Mouse (Mus musculus) neural tube, embryonic 10.5 days (tissue): ENCODE measurements at regions not wholly inside any gene's neighbourhood (a gene's known extent, or its start where the extent isn't known, plus 50 kb on each side); places are given as distances from the start of the nearest gene placed in this dataset.

ENCODE experiments used
- DNase-seq: peaks from one replicate; pipeline ENCODE4 v3.0.0-alpha.2; 2017; ENCODE audit warnings: low spot score; ENCODE audit errors: extremely low spot score

DNA sequence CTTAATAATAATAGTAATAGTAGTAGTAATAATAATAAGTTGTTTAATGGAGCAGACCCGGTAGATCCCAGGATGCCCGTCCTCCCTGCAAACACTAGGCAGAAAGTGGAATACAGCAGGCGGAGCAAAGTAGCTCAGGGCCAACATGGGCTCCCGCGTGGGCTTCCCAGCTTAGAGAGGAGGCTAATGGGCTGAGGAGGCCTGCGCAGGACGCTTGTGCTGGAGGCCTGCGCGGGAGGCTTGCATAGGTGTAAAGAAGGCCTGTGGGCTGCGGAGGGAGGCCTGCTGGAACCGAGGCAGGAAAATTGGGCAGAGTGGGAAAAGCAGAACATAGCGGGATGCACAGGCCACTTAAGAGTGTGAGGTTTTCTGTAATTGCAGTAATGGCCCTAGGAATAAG, 365.4 kb downstream of the Etnk1 start:
- peak; percentile 6 for DNase-seq

DNA sequence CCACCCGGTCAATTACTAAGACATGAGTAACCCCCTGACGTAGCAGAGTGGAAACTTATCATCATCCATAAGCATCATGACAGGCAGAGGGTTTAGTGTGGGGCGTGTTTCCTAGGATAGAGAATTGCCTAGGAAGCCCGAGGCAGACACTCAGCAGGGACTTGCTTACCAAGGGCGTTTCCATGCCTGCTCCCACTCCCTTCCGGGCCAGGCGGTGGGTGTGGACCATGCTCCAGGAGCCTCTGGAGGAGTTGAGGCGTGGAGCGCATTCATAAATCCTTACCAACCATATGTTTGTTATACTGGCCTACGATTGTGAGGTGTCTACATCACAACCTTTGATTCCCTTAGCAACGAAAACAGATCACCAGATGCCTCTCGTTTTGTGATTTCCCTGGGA, 368.2 kb downstream of the Etnk1 start:
- DNase-seq, result peak; percentile 11

DNA sequence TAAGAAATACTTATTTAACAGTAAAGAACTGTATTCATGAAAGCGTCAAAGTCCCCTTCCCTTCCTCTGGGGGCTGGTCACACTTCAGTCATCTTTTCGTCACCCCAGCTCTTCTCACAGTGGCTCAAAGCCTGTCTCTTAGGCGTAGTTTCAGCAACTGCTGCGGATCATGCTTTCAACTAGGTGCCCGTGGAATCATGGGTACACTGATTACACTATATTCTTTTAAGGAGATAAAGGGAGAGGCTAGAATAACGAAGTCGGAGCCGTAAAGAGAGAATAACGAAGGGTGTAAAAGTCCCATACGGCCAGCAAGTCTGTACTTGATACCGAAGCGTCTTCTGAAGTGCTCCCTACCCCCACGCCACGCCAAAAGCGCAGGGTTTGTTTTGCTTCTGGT, 368.7 kb downstream of the Etnk1 start:
- no peak for DNase-seq

DNA sequence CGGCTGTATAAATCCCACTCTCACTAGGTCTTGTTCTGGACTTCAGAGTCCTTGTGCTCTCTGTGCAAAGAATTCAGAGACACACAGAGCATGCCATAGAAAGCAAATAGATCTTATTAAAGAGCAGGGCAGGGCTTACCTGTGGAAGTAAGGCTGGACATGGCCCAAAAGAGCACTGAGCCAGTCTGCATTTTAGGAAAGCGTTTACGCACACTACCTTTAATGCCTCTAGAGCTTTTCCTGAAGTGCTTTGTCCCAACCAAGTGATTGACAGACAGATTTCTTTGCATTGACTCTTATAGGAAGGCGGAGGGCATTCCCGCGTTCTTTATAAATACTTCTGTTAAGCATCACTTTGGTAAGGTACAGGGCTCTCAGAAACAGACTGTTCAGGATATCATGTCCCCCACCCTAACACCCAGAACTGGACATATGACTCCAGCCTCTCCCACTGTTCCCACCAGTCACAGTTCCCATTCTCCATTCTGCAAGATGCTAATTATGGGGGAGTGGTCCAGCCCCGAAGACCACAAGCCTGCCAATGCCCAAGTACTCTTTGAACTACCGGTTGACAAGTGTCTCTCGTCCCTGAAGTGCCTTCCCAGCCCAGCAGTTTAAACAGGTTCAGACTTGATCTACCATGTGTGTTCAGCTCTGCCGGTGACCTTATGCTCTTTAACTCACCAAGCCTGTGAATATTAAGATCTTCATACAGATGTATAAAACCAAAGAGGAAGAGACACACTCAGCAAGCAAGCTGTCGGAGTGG, 369.7 kb downstream of the Etnk1 start:
- DNase-seq, result peak; percentile 8

DNA sequence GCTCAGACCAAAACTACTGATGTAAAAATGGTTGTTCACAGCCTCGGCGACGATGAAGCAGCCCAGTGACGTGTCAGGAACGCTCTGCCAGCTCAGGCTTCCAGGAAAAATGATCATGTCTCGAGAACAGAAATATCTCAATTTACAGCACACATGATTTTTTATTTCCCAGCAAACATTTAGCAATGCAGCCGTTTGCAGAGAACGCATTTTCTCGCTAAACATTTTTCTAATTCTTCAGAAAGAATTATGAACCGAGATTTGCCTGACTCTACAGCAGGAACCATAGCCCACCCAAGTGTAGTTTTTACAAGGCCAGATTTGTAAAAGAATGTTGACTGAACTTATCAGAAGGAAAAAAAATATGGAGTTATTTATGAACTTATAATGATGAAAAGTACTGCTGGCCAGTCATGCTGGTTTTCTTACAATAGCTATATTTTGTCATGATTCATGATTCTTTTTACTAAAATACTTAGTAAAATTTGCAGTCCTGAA, 380.4 kb downstream of the Etnk1 start:
- DNase-seq, result no peak

DNA sequence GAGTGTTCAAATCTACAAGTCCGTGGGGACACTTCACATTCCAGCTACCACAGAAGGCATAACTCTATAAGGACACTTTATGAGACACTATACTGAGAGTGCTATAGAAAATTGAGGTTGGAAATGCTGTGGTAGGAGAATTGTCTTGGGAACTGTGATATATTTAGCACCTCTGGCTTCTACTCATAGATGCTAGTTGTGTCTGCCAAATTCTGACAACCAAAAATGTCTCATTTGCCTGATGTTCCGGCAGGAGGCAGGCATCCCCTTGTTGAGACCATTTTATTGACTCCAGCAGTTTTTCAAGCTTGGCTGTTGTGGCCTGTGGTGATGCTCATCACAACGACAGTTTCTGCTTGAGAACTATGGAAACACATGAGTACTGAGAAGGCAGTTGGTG, 387.9 kb downstream of the Etnk1 start:
- no peak for DNase-seq

DNA sequence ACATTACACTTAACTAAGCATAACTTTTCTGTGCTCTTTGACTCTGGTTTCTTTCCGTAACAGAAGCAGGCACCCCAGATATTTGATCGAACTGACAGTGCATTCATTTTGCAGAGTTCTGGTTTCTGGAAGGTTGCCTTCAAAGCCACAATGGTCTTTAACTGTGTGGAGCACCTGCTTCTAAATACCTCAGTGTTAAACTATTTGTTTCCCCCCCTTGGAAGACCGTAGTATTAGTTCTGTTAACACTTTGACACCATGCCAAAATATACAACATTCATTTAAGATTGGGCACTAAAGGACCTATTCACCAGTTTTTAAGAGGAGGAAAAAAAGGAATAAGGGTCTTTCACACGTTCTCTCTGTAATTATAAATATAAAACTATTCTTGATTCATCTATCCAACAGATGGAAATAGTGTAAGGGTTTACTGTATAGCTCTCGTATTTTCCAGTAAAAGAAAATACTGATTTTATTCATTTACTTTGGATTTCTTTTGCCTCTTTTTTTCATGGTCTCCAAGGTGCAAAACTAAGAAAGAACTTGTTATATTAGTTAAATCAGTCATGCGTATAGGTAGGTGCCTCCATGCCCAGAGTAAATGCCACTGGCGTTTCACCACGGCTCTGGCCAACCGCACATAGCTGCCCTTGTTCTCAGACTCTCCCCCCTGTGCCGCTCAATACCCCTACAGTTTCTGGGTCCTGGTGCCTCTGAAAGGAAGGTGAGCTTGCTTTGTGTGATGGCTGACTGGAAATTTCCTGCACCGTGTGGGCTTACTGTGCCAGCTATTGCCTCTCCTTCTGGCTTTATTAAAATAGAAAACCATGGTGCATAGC, 391.2 kb downstream of the Etnk1 start:
- DNase-seq, result no peak

DNA sequence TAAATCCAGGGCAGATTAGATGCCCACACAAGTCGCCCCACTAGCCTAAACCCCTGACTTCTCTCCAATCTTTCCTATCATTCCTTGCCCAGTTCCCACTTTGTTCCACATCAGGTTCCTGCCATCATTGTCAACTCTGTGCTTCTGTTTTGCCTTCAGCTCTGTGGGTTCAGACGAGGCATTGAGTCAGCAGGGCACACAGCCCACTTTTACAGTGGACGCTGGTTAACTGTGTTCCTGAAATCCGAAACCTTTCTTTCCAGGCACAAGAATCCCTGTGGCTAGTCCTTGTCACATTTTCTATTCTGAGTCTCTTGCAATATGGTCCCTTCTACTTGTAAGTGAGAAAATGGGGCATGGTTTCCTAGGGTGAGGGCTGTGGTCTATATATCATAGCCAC, 392.3 kb downstream of the Etnk1 start:
- DNase-seq, result no peak

DNA sequence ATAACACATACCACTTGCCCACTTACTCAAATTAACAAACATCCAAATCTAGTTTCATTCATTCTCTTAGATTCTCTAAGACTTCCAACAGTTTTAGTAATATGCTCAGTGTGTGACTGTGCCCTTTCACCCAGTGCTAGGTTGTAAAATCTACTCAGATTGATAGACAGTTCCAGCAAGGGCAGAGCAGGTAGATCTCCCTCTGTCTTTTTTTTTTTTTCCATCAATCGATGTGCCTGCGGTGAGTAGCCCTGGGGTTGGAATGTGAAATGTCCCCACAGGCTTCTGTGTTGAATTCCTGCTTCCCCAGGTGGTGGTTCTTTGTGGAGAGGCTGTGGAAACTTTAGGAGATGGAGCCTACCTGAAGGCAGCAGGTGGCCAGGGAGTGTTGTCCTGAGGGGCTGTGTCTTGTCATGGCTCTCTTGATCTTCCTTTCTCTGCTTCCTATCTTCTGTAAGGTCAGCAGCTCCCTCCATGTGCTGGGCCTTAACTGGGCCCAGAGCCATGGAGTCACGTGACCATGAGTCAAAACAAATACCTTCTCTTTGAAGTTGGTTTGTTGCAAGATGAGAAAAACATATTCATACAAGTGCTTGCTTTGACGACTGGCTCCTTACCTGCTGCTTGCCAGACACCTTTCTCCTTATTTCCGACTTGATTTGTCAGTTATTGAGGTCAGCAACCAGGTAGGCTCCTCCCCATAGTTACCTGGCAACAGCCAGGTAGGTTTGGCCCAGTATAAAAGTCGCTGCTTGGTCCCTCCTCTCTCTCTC, 394.5 kb downstream of the Etnk1 start:
- no peak for DNase-seq

DNA sequence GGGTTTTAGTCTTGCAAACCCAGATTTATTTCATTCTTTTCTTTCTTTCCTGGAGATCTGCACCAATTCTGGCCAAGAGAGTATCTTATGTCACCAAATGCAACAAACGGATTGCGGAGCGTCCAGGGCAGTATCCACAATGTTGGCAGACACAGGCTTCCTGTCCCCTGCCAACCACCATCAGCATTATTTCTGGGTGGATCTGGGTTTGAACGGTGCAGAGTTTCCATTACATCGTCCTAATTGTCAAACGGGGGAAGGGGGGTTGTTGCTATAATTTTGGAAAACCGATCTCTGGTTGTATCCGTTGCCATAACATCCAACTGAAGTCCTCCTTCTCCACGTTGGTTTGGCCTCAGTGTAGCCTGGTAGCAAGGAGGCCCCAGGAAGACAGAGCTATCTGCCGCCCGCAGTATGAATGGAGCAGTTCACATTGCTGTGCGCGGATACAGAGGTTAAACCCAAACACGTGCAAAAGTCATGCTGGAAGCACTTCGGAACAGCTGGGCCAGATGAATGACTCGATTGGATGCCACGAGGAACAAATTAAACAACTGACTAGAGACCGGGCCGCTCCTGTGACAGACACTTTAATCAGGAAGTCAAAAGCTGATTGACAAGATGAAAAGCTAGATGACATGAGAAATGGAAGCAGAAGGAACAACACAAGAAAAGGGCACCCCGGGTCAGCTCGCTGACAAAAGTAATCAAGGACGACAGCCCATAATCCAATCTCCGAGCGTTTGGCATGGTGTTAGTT, 404.5 kb downstream of the Etnk1 start:
- no peak for DNase-seq

DNA sequence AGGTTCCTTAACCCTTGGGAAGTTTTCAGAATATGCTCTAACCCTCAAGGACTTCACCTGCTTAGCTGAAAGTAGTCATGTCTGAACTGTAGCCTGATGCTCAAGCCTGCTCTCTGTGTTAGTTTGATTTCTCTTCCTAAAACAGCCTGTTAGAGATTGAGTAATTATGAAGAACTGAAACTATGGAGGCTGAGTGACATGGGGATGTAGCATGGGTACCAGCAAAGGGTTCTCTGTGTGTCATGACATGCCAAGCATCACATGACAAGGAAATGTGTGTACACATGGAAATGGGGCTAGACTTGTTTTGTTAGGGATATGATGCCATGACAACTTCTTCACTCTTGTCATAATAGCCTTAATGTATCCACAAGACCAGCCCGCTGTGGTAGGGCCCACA, 412.2 kb downstream of the Etnk1 start:
- DNase-seq, result no peak

DNA sequence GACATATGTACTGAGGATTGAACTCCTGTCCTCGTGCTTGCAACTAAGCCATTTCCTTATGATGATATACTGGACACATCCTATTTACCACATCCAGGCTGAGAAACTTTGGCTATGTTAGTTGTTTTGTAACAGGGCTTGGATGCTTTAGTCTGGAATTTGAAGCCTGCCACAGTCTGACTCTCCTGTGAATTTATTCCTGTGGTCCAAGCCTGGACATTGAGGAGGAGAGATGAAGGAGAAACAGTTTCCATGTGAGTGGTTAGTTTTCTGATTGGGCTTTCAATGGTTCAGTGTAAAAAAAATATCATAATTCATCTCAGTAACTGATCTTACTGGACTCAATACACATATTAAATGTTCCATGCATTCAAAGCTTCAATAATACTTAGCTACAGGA, 422.6 kb downstream of the Etnk1 start:
- DNase-seq, result no peak

DNA sequence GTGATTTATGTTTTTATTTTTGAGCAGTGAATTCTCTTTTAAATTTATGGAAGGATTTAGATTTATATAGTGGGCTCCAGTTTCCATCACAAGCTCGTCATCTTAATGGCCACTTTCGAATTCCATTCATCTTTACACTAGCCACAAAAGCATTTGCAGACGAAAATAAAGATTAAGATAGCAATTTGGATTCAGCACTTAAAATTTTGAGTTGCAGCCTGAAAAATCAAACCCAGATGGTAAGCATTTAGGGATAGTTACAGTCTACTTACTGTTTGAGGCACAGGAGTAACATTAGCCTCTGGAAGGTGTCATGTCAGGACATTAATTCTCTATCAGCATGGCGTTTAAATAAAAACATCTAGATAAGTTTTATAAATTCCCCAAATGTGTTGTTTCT, 423.2 kb downstream of the Etnk1 start:
- DNase-seq, result no peak

DNA sequence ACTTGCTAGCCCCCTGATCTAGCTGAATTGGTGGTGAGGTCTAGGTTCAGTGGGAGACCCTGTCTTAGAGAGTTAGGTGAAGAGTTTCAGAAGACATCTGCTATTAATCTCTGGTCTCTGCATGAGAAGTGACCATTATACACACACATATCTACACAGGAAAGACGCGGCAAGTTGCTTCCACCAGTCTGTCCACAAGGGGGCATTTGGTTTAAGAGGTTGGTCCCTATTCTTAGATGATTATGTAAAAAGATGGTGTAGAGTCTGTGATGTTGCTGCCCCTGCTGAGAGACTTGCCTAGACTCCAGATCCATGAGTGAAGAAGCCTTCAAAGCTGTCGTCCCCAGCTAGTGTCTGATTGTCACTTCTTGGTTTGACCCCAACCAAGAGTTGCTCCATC, 425.5 kb downstream of the Etnk1 start:
- DNase-seq, result no peak

DNA sequence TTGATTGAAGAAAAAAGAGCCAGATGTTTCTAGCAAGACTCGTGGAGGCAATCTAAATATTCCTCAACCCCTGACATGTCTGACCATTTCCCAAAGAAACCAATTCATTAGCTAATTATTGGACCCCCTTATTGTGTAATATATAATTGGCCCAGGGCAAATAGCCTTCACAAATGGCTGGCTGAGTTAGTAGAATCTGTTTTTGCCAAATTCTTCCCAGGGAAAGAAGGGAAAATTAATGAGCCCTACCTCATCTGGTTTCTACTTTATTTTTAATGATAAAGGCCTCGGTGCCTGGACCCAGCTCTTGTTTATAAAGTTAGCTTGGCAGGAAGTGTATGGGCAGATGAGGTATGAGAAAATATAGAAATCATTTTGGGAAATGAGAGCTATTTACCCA, 428.5 kb downstream of the Etnk1 start:
- no peak for DNase-seq

DNA sequence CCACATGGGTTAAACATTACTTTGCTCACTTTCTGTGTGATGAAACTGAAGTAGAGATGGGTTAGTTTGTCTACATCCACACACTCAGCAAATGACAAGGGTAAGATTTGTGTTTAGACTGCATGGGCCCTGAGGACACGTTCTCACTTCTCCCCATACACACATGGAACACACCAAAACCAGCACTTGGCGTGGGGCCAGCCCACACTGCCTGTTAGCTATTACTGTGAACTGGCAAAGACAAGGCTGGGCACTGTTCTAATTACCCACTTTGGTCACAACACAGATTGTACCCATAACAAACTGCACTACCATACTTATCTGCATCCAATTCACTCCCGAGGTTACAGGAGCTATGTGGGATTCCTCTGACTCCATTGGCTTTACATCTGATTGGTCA, 430.4 kb downstream of the Etnk1 start:
- no peak for DNase-seq

DNA sequence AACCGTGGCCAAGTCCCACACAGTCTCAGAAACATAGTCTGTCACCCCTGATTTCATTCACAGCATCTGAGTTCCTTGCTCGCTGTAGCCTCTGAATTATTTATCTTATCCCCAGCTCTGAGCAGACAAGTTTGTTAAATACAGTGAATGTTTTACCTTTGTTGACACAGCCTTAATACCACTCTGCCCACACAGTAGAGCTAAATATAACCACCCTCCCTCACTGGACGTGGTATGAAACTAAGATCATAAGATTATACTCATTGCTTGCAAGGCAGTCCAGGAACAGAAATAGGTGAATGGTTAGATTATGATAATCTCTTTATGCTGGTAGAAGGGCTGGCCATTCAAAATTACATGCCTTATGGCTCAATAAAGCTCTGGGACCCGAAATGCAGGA, 431.9 kb downstream of the Etnk1 start:
- no peak for DNase-seq

DNA sequence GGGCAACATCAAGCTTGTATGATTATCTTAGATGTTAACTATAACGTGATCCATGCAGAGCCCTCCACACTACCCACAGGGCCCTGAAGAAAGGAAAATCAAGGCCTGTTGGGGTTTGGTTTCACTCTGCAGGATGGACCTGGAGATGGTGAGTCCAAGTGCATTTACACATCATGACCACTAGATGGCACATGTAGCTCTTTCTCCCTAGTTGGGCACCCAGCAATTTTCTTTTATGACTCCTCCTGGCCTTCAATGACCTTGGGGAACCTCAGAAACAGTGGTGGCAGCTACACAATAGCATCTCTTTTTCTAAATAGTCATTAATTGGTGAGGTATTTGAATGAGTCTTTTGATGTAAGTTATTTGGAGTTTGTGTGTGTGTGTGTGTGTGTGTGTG, 442.1 kb downstream of the Etnk1 start:
- peak; percentile 27 for DNase-seq

DNA sequence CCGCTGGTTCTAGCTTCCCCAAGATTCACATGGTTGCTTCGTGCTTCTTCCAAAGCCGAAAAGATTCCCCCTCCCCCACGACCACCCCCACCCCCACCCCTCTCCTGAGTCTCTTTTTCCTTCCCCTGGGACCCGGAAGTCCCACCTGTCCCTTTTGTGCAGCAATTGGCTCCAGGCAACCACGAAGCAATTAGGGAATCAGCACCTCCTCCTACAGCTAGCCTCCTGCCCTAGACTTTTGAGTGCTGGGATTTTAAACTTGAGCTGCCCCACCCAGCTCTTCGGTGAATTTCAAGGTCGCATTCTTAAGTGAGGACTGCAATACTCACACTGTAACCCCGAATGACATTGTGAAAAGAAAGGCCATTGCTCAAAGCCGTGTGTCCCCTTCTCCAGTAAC, 445.9 kb downstream of the Etnk1 start:
- no peak for DNase-seq

DNA sequence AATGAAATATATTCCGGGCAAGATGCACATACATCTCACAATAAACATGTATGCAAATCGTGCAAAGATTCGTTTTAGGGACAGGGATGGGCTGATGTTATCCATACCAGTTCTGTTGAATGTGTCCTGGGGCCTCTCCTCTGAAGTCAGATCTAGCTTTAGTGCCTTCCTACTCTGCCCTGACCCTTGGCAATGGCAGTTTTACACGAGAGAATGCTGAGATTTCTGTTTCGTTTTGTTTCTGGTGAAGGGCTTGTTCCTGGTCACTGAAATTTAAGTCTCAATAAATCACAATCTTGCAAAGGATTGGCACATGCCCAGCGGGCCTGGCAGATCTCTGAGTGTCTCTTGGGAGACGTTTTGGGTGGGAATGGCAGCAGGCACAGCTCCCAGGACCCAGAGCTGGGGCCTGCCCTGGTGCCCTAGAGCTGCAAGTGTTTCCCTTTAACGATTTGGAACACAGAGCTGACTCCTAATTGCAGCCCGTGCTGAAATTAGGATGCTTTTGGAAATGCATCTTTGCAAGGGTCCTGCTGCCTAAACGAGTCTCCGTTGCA, 447.5 kb downstream of the Etnk1 start:
- DNase-seq, result no peak

DNA sequence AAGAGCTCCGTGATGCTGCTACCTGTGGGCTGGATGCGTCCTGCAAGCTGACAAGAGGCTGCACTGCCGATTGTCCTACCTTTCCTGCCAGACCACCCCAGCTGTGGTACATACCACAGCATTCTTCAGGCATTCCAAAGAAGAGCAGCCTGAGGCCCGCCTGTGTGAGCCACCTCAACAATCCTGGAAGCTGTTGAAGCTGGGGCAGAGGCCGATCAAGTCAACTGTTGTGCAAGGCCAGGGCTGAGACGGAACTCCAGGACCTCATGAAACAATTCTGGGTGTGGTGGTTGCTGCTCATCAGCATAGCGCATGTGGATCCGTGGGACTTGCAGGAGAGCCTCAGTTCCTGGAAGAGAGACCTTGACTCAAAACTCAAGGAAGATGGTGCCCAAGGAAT, 448.3 kb downstream of the Etnk1 start:
- DNase-seq, result no peak
